Mouse (Mus musculus) limb, embryonic 11.5 days (tissue): ENCODE measurements around the gene Emc1. TPM values are rescaled to one million over a fixed set of nuclear protein-coding genes. Genes with fewer than 3 reads are reported as not detected.

Experiments used
- ATAC-seq: fragments of 200-750 bp; cut with Nextera tagmentation; 2 replicates; pipeline ENCODE4 v1.8.0; 2017; ENCODE audit warnings: low read depth; ENCODE audit not compliant: insufficient number of reproducible peaks, low FRiP score, low TSS enrichment
- DNase-seq: peaks from one replicate; pipeline ENCODE4 v3.0.0-alpha.2; 2015; ENCODE audit warnings: low spot score
- H3K27ac ChIP-seq: fragments of 300-500 bp; sonication (generic); replicated peaks from 2 replicates; pipeline ENCODE4 v1.5.1; 2014; ENCODE audit warnings: low read depth, mild to moderate bottlenecking, low read length
- H3K27me3 ChIP-seq: fragments of 300-500 bp; sonication (generic); 2 replicates; pipeline ENCODE4 v1.6.1; 2014; ENCODE audit warnings: mild to moderate bottlenecking, low read length, mixed read lengths; ENCODE audit not compliant: control insufficient read depth, insufficient read depth
- H3K36me3 ChIP-seq: fragments of 300-500 bp; sonication (generic); 2 replicates; pipeline ENCODE4 v1.6.1; 2014; ENCODE audit warnings: mild to moderate bottlenecking, low read length, moderate library complexity, mixed read lengths; ENCODE audit not compliant: control insufficient read depth, insufficient read depth
- H3K4me1 ChIP-seq: fragments of 300-500 bp; sonication (generic); 2 replicates; pipeline ENCODE4 v1.6.1; 2014; ENCODE audit warnings: low read length, mixed read lengths; ENCODE audit not compliant: control insufficient read depth, insufficient read depth
- H3K4me2 ChIP-seq: fragments of 300-500 bp; sonication (generic); 2 replicates; pipeline ENCODE4 v1.6.1; 2014; ENCODE audit warnings: low read depth, mild to moderate bottlenecking, moderate library complexity; ENCODE audit not compliant: severe bottlenecking
- H3K4me3 ChIP-seq: fragments of 300-500 bp; sonication (generic); 2 replicates; pipeline ENCODE4 v1.5.1; 2014; ENCODE audit warnings: low read depth, low read length
- H3K9ac ChIP-seq: fragments of 300-500 bp; sonication (generic); 2 replicates; pipeline ENCODE4 v1.6.1; 2014; ENCODE audit warnings: mild to moderate bottlenecking, low read length
- H3K9me3 ChIP-seq: fragments of 300-500 bp; sonication (generic); 2 replicates; pipeline ENCODE4 v1.6.1; 2016; ENCODE audit warnings: low read length; ENCODE audit not compliant: control insufficient read depth
- WGBS: fragments of 180-500 bp; shearing (Covaris S2); extraction: QIAGEN DNeasy Blood & Tissue Kit; methylation state at CpG from one replicate; pipeline ENCODE4 v1.1.7; 2014; 5-methylcytosine and 5-hydroxymethylcytosine counted together
- polyA plus RNA-seq: library from polyadenylated mRNA; unstranded; fragments of >200 nt; fragmentation: Nextera tagmentation; extraction: Ambion mirVana; gene quantifications from 2 replicates; pipeline ENCODE4 v1.2.1, GENCODE M21; 2014

The Emc1 gene
- polyA plus RNA-seq, 1 experiment from 2014 or later = 15.7 TPM

DNA sequence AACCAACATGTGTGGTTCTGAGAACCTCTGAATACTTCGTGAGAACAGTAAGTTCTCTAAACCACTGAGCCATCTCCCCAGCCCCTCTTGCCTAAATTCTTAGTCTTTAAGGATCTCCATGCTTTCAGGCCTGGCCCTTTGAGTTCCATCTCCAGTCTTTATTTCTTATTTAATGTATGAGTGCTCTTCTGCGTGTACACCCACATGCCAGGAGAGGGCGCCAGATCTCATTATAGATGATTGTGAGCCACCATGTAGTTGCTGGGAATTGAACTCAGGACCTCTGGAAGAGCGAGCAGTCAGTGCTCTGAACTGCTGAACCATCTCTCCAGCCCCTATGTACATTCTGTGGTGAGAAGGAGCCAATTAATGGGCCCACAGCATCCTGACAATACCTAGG is 39.8 kb upstream of the Emc1 start:
- WGBS = 63% methylated on average over 4 of the region's 4 CpGs
- Histone ChIP-seq H3K27me3 (no peaks in the 10 kb centered on the region), H3K4me3 (no peak overlapping the region), H3K9ac (no peak overlapping the region), H3K4me2 (no peak overlapping the region), H3K4me1 (peaks cover 13% of the 10 kb centered on the region), H3K36me3 (peaks cover 5% of the 10 kb centered on the region; the same call in 1 of the 2 replicates), H3K9me3 (no peaks in the 10 kb centered on the region), H3K27ac (no peak overlapping the region)
- ATAC-seq (no peak), DNase-seq (peak; percentile 50)

- Histone ChIP-seq H3K36me3 (peaks cover 5% of the 10 kb centered on the region; the same call in 1 of the 2 replicates), H3K27me3 (no peaks in the 10 kb centered on the region), H3K9ac (no peak overlapping the region), H3K27ac (no peak overlapping the region), H3K9me3 (no peaks in the 10 kb centered on the region), H3K4me2 (no peak overlapping the region), H3K4me3 (no peak overlapping the region), H3K4me1 (no peaks in the 10 kb centered on the region)
- no peak for ATAC-seq
- WGBS = 89% methylated on average over 11 of the region's 11 CpGs
- no peak for DNase-seq
Measured at GRCm38 (mm10) chr4:139318449-139318848, 33.9 kb upstream of the Emc1 start.

DNA sequence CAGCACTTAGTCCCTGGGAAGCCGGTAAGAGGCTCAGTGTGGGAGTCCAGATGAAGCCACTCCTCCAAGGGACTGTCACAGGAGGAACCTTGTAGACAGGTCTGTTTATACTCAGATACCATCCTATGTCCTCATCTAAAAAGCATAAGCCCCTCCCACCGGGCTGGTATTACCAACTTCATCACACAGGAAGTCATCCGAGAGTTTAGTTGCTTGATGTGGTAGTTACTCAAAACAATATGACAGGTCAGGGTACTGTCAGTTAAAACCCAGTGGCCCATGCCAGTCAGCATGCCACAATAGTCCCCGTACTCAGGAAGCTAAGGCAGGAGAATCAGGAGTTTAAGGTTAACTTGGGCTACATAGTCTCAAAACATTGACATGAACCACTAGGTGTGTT is 32.6 kb upstream of the Emc1 start:
- 93% methylated on average over 4 of the region's 4 CpGs for WGBS
- Histone ChIP-seq H3K27me3 (no peaks in the 10 kb centered on the region), H3K36me3 (peaks cover 3% of the 10 kb centered on the region; the same call in 1 of the 2 replicates), H3K27ac (no peak overlapping the region), H3K4me1 (no peaks in the 10 kb centered on the region), H3K9me3 (no peaks in the 10 kb centered on the region), H3K4me3 (no peak overlapping the region), H3K4me2 (no peak overlapping the region), H3K9ac (no peak overlapping the region)
- ATAC-seq = no peak
- no peak for DNase-seq

- Histone ChIP-seq H3K4me1 (no peaks in the 10 kb centered on the region), H3K4me3 (no peak overlapping the region; the same call in 1 of the 2 replicates), H3K27ac (no peak overlapping the region), H3K9me3 (no peaks in the 10 kb centered on the region), H3K4me2 (peak overlapping the region; percentile 13; the same call in 1 of the 2 replicates), H3K36me3 (no peaks in the 10 kb centered on the region), H3K27me3 (no peaks in the 10 kb centered on the region), H3K9ac (no peak overlapping the region)
- DNase-seq (peak; percentile 85), ATAC-seq (peak; percentile 54)
- 9% methylated on average over 10 of the region's 10 CpGs for WGBS
Measured at GRCm38 (mm10) chr4:139330605-139331004, 21.8 kb upstream of the Emc1 start.

- ATAC-seq (no peak), DNase-seq (no peak)
- Histone ChIP-seq H3K4me3 (no peak overlapping the region), H3K27ac (no peak overlapping the region), H3K9me3 (no peaks in the 10 kb centered on the region), H3K27me3 (peaks cover 3% of the 10 kb centered on the region; the same call in 1 of the 2 replicates), H3K9ac (no peak overlapping the region), H3K4me1 (no peaks in the 10 kb centered on the region), H3K4me2 (no peak overlapping the region), H3K36me3 (no peaks in the 10 kb centered on the region)
- WGBS = 86% methylated on average over 6 of the region's 9 CpGs
Measured at GRCm38 (mm10) chr4:139334631-139335295, 17.6 kb upstream of the Emc1 start.

GRCm38 (mm10) chr4:139335507-139335906 is 16.9 kb upstream of the Emc1 start:
- Histone ChIP-seq H3K4me1 (no peaks in the 10 kb centered on the region), H3K9ac (no peak overlapping the region), H3K27me3 (peaks cover 3% of the 10 kb centered on the region; the same call in 1 of the 2 replicates), H3K36me3 (no peaks in the 10 kb centered on the region), H3K27ac (no peak overlapping the region), H3K4me2 (no peak overlapping the region), H3K9me3 (no peaks in the 10 kb centered on the region), H3K4me3 (no peak overlapping the region)
- DNase-seq = no peak
- no peak for ATAC-seq
- 76% methylated on average over 7 of the region's 7 CpGs for WGBS

DNA sequence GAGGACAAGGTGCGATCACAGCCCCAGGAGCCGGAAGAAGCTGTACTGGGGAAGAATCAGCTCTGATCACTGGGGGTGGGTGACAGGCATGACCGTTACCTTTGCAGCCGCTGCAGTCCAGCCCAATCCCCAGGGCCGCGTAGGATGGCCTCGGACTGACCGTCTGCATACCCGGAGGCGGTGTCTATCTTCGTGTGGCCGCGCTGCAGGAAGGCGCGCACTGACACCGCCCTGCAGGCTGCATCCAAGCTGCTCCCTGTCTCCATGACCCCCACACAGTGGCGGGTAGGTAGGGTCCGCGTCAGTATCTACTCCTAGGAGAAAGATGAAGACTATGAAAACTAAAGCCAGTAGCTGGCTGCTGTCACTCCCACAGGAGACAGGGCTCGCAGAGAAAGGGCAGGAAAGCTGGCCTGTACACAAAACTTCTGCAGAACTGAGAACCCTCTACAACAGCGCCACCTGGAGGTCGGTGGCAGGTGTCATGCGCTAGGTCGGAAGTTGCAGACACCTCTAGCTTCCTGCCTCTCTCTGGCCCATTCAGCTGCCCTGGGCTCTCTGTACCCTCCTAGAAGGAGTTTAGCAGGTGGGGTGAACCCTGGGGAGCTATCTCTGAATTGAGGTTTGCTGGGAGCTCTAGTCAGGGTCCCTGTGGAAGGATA is 15.4 kb upstream of the Emc1 start:
- Histone ChIP-seq H3K4me2 (peak overlapping the region; percentile 34), H3K27me3 (peaks cover 3% of the 10 kb centered on the region; the same call in 1 of the 2 replicates), H3K9me3 (no peaks in the 10 kb centered on the region), H3K4me3 (peak overlapping the region; percentile 1; the same call in 1 of the 2 replicates), H3K36me3 (no peaks in the 10 kb centered on the region), H3K4me1 (no peaks in the 10 kb centered on the region), H3K9ac (no peak overlapping the region; the same call in 1 of the 2 replicates), H3K27ac (no peak overlapping the region)
- 23% methylated on average over 24 of the region's 24 CpGs for WGBS
- ATAC-seq = peak; percentile 44; the same call in 1 of the 2 replicates
- peak; percentile 91 for DNase-seq

DNA sequence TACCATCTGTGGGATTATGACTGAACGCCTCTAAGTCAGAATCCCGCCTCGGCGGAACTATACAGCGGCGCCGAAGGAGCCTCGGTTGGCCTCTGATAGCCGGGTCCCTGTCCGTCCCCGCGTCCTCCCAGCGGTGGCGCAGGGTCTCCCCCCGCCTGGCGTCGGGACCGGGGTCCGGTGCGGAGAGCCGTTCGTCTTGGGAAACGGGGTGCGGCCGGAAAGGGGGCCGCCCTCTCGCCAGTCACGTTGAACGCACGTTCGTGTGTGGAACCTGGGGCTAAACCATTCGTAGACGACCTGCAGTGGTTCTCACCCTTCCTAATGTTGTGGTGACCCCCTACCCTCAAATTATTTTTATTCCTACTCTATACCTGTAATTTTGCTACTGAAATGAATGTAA is 14.2 kb upstream of the Emc1 start:
- no peak overlapping the region for H3K27ac ChIP-seq
- no peak overlapping the region for H3K4me2 ChIP-seq
- ATAC-seq = no peak
- WGBS = 48% methylated on average over 33 of the region's 33 CpGs
- DNase-seq = no peak
- H3K9ac ChIP-seq = no peak overlapping the region
- no peaks in the 10 kb centered on the region for H3K4me1 ChIP-seq
- H3K9me3 ChIP-seq = no peaks in the 10 kb centered on the region
- no peaks in the 10 kb centered on the region for H3K36me3 ChIP-seq
- no peak overlapping the region for H3K4me3 ChIP-seq
- peaks cover 3% of the 10 kb centered on the region; the same call in 1 of the 2 replicates for H3K27me3 ChIP-seq
